Mouse (Mus musculus): ENCODE data around the gene Cd47. TPM values are rescaled to one million over a fixed set of nuclear protein-coding genes. Genes with fewer than 3 reads are reported as not detected.

Gene Cd47
- polyA plus RNA-seq, 1 experiment from 2014 or later: 98.2 TPM

DNA sequence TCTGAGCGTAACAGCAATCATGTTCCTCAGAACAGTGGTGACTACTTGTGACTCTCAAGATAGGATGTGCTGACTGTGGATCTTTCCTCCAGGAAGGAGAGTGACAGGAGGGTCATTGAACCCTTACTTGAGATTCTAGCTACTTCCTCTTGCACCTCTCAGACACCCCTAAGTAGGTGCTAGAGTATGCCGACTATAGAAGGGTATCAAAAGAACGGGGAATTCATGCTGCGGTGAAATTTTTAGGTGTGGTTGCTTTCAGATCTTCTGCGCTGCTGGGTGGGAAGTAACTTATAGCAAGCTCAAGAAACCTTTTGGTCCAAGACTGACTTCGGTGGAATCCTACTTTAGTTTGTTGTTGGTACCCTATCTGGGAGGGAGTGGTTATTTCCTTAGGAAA lies 53.9 kb downstream of the Cd47 start:
- Histone ChIP-seq H3K4me3 (ENCODE audit: low read depth, low read length) (peak overlapping the region; percentile 97), H3K4me2 (replicated peaks; ENCODE audit: low read depth) (peak overlapping the region; percentile 67), H3K9me3 (ENCODE audit: control insufficient read depth) (no peaks in the 10 kb centered on the region), H3K27me3 (replicated peaks; ENCODE audit: control insufficient read depth, insufficient read depth, low read length) (no peaks in the 10 kb centered on the region), H3K9ac (ENCODE audit: low read depth, low read length) (no peak overlapping the region), H3K4me1 (replicated peaks; ENCODE audit: control insufficient read depth, insufficient read depth, low read length) (0 out of 2 replicates have a peak, but pooled peaks cover 5% of the 10 kb centered on the region), H3K36me3 (ENCODE audit: control insufficient read depth, insufficient read depth) (no peaks in the 10 kb centered on the region), H3K27ac (ENCODE audit: low read depth, low read length) (peak overlapping the region; percentile 97; the same call in 1 of the 2 replicates)
- TF ChIP-seq CTCF (IDR thresholded peaks at IDR 0.05; ENCODE audit: low read depth): no peak
- WGBS: 79% methylated on average over 6 of the region's 6 CpGs
- ATAC-seq: no peak

DNA sequence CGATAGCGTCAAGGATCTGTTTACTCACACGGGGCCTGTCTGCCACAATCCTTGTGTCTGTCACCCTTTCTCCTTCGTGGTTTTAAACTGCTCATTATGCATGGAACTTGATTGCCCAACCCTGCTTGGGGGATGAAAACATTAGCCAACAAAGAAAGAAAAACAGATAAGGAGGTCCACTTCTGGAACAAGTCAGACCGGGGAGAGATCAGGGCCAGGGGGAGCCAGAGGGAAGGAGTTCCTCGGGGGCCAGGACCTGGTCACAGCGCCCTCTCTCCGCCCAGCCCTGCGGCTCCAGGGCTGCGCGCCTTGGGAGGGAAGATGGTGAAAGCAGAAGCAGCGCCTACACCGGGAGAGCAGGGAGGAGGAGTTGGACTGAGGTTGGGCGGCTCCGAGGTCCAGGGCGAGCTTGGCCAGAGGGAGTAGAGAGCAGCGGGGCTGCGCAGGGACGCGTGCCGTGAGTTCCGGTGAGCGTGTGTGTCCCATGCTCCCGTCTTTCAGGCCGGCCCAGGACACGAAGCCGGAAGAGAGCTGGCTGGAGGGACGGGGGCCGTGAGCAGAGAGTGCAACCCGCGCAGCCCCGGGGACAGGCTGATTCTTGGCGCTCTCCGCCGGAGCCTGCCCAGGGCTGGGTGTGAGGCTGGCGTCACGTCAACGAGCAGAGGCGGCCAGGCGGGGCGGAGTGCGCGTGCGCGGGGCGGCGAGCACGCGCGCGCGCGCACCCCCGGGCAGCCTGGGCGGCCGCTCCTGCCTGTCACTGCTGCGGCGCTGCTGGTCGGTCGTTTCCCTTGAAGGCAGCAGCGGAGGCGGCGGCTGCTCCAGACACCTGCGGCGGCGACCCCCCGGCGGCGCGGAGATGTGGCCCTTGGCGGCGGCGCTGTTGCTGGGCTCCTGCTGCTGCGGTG lies 54.9 kb downstream of the Cd47 start:
- H3K27ac ChIP-seq (ENCODE audit: low read depth, low read length): peak overlapping the region; percentile 97
- H3K4me2 ChIP-seq (replicated peaks; ENCODE audit: low read depth): peak overlapping the region; percentile 67
- H3K4me3 ChIP-seq (ENCODE audit: low read depth, low read length): peak overlapping the region; percentile 97
- H3K9ac ChIP-seq (ENCODE audit: low read depth, low read length): peak overlapping the region; percentile 87
- ATAC-seq: peak; percentile 93
- H3K9me3 ChIP-seq (ENCODE audit: control insufficient read depth): no peaks in the 10 kb centered on the region
- H3K36me3 ChIP-seq (ENCODE audit: control insufficient read depth, insufficient read depth): no peaks in the 10 kb centered on the region
- H3K27me3 ChIP-seq (replicated peaks; ENCODE audit: control insufficient read depth, insufficient read depth, low read length): no peaks in the 10 kb centered on the region
- TF ChIP-seq CTCF (IDR thresholded peaks at IDR 0.05; ENCODE audit: low read depth): peak; percentile 80
- WGBS: under 1% methylated on average over 62 of the region's 74 CpGs
- 0 out of 2 replicates have a peak, but pooled peaks cover 5% of the 10 kb centered on the region for H3K4me1 ChIP-seq (replicated peaks; ENCODE audit: control insufficient read depth, insufficient read depth, low read length)

DNA sequence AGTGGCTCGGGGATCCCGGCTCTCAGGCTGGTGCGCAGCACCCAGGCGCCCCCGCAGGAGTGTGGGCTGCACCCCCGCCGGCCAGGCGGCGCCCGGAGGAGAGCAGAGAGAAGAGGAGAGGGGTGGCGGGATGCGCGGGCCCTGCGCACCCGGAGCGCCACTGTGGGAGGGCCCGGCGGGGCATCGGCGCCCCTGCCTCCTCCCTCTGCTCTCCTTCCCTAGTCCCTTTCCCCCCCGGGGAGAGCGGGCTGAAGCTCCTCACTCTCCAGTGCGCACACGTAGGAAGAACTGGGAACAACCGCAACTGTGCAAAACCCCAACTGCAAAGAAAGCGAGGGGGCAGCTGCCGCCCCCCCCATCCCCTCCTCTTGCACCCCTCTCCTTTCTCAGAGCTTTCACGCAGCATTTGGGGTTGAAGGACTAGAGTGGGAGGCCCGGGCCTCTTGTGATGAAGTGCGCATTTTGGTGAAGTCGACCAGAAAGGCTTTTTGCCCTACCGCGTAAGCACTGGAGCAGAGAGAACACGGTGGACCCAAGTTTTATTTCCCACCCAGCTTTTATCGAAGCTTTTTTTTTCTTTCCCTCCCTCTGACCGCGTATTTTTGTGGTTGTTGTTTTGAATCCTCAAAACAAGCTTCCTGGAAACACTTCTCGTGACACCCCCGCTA lies 55.6 kb downstream of the Cd47 start:
- no peaks in the 10 kb centered on the region for H3K9me3 ChIP-seq (ENCODE audit: control insufficient read depth)
- TF ChIP-seq CTCF (IDR thresholded peaks at IDR 0.05; ENCODE audit: low read depth): no peak
- H3K27ac ChIP-seq (ENCODE audit: low read depth, low read length): peak overlapping the region; percentile 97
- H3K4me2 ChIP-seq (replicated peaks; ENCODE audit: low read depth): peak overlapping the region; percentile 67
- H3K27me3 ChIP-seq (replicated peaks; ENCODE audit: control insufficient read depth, insufficient read depth, low read length): no peaks in the 10 kb centered on the region
- H3K4me3 ChIP-seq (ENCODE audit: low read depth, low read length): peak overlapping the region; percentile 97
- no peaks in the 10 kb centered on the region for H3K36me3 ChIP-seq (ENCODE audit: control insufficient read depth, insufficient read depth)
- H3K4me1 ChIP-seq (replicated peaks; ENCODE audit: control insufficient read depth, insufficient read depth, low read length): 0 out of 2 replicates have a peak, but pooled peaks cover 5% of the 10 kb centered on the region
- under 1% methylated on average over 21 of the region's 39 CpGs for WGBS
- peak; percentile 53 for ATAC-seq
- H3K9ac ChIP-seq (ENCODE audit: low read depth, low read length): peak overlapping the region; percentile 87

DNA sequence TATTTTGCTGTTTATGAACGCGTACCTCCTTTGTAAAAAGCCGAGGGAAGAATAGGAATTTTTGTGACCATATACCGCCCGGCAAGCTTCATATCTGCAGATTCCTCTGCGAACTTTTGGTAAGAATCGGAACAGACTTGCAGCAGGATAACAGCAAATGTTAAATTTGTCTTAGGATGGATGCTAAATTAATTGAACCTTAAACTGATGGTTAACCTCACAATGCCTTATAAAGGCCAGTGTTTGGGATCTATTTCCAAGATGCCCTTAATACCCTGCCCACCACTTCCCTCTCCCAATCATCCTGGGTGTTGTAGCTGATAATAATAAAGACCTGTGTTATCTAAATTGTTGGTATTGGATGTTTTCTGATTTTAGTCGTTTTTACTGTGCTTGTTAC lies 56.3 kb downstream of the Cd47 start:
- TF ChIP-seq CTCF (IDR thresholded peaks at IDR 0.05; ENCODE audit: low read depth): no peak
- WGBS: 20% methylated on average over 8 of the region's 8 CpGs
- peak overlapping the region; percentile 97 for H3K4me3 ChIP-seq (ENCODE audit: low read depth, low read length)
- peak overlapping the region; percentile 67 for H3K4me2 ChIP-seq (replicated peaks; ENCODE audit: low read depth)
- 0 out of 2 replicates have a peak, but pooled peaks cover 5% of the 10 kb centered on the region for H3K4me1 ChIP-seq (replicated peaks; ENCODE audit: control insufficient read depth, insufficient read depth, low read length)
- ATAC-seq: no peak
- H3K27ac ChIP-seq (ENCODE audit: low read depth, low read length): no peak overlapping the region
- no peaks in the 10 kb centered on the region for H3K36me3 ChIP-seq (ENCODE audit: control insufficient read depth, insufficient read depth)
- no peaks in the 10 kb centered on the region for H3K9me3 ChIP-seq (ENCODE audit: control insufficient read depth)
- H3K27me3 ChIP-seq (replicated peaks; ENCODE audit: control insufficient read depth, insufficient read depth, low read length): no peaks in the 10 kb centered on the region
- H3K9ac ChIP-seq (ENCODE audit: low read depth, low read length): peak overlapping the region; percentile 87; the same call in 1 of the 2 replicates

DNA sequence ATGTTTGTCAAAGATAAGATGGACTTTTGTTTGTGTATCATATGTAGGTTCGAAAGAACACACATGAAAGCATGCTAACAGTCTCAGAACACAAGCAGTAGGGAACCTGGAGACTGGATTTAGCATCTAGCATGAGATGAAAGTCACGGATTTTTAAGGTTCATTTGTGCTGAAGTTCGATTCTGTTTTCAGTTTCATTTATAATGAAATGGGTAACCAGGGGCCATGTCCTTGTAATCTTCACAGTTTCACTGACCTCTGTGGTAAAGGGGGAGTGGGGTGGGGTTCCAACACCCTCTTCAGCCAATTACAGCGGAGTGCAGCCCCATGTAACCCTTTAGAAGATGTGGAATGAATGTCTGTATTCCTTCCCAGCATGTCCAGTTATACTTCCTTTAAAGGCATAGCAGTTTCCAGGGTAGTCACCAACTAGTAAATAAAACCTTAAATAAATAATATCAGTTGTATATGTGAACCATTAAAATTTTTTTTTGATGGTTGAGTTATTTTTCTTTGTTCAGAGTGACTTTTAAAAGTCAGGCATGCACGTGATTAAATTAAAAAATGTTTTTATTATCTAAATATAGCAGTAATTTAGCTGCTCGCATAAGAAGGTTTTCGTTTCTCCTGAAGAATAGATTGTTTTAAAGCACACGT lies 57.3 kb downstream of the Cd47 start:
- no peaks in the 10 kb centered on the region for H3K9me3 ChIP-seq (ENCODE audit: control insufficient read depth)
- no peak for TF ChIP-seq CTCF (IDR thresholded peaks at IDR 0.05; ENCODE audit: low read depth)
- H3K9ac ChIP-seq (ENCODE audit: low read depth, low read length): no peak overlapping the region
- 0 out of 2 replicates have a peak, but pooled peaks cover 5% of the 10 kb centered on the region for H3K4me1 ChIP-seq (replicated peaks; ENCODE audit: control insufficient read depth, insufficient read depth, low read length)
- no peak overlapping the region for H3K27ac ChIP-seq (ENCODE audit: low read depth, low read length)
- H3K4me3 ChIP-seq (ENCODE audit: low read depth, low read length): peak overlapping the region; percentile 28; the same call in 1 of the 2 replicates
- no peak for ATAC-seq
- 43% methylated on average over 8 of the region's 8 CpGs for WGBS
- H3K27me3 ChIP-seq (replicated peaks; ENCODE audit: control insufficient read depth, insufficient read depth, low read length): no peaks in the 10 kb centered on the region
- H3K4me2 ChIP-seq (replicated peaks; ENCODE audit: low read depth): peak overlapping the region; percentile 67
- no peaks in the 10 kb centered on the region for H3K36me3 ChIP-seq (ENCODE audit: control insufficient read depth, insufficient read depth)
